Mouse (Mus musculus): ENCODE results near the gene Vps52. TPM values are rescaled to one million over a fixed set of nuclear protein-coding genes. Genes with fewer than 3 reads are reported as not detected.
"Not testable (repeated sequence)": the region's sequence is repeated elsewhere in the genome, so short reads cannot be mapped to it uniquely, and the experiment has no call there.

Gene Vps52
- total and polyA plus RNA-seq, 2 experiments = 10.5 to 40.6 TPM

DNA sequence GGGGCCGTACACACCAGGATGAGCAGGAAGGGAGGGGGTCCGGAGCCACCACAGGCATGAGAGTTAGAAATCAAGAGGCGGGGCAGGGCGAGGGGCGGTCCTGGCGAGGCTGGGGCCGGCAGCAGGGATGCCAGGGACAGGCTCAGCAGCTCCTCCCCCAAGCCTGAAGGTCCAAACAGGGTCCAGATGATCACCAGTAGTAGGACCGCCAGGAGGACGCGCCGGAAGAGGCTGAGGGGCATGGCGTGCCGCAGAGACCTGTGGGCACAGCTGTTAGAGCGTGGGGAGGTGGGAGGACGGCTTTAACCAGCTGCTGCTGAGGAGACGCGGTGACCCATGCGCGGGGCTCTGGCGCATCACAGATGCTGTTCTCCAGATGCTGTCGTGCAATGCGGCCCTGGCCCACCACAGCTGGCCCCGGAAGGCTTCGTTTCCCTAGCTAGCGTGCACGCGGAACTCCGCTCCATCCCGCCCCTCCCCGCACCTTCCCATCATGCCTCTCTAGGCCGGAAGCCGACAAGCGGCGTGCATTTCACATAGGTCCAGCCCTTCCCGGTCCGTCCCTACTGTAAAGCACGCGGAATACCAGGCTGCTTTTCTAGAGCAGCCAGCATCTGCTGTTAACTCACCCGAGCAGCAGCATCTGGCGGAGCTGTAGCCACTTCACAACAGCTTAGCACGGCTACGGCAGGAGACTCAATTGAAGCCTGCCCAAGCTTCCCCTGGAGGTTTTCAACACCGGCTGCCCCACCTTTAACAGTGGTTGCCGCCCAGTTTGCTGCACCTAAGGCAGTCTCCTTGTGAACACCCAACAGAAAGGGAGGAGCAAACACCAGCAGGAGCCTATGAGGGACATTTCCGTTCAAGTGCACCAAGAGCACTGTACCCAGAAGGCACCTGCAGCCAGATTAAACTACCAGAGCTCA is 4.3 kb upstream of the Vps52 start, which contains the start of gene B3galt4:
Gene B3galt4 (minus strand): TSS at position 468 of the 926 bp plus-strand sequence.
- Histone ChIP-seq H3K9ac (ENCODE audit: low read depth, low read length) (peak within 1 kb of the TSS; percentile 64), H3K27ac (replicated peaks; ENCODE audit: insufficient read depth, low read depth, low read length) (0 out of 2 replicates have a peak within 1 kb of the TSS, but pooled peaks have one; percentile 18), H3K79me2 (ENCODE audit: control insufficient read depth, insufficient read depth, low read length) (peaks cover 5% of the 10 kb centered on the region; the same call in 1 of the 2 replicates), H3K4me1 (ENCODE audit: control insufficient read depth, insufficient read depth, low read length) (peaks cover 9% of the 10 kb centered on the region), H3K36me3 (ENCODE audit: control insufficient read depth, insufficient read depth, low read length) (peaks cover 16% of the 10 kb centered on the region), H3K4me3 (ENCODE audit: insufficient read depth, low read depth, low read length) (peak within 1 kb of the TSS; percentile 68), H3K27me3 (ENCODE audit: control insufficient read depth, insufficient read depth, low read length) (no peaks in the 10 kb centered on the region)
- 50% methylated on average over 45 of the region's 45 CpGs for WGBS
- no peak for DNase-seq (ENCODE audit: extremely low read depth, low read depth, low spot score)
- TF ChIP-seq POLR2A (IDR thresholded peaks at IDR 0.05; ENCODE audit: extremely low read depth, insufficient read depth, low read length) (no peak), CTCF (IDR thresholded peaks at IDR 0.05; ENCODE audit: low read depth, low read length) (no peak)

DNA sequence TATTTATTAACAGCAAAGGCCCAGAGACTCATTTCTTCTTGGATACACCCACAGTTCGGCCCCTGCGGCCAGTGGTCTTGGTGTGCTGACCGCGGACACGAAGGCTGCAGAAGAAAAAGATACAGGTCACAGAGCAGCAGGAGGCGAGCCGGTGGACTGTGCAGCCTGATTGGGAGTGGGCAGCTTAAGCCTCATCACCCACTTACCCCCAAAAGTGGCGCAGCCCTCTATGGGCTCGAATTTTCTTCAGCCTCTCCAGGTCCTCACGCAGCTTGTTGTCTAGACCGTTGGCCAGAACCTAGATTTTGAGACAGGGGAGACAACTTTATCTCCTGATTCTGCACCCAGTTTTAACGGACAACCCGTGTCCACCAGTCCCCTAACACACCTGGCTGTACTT is 3.6 kb upstream of the Vps52 start:
- not testable (repeated sequence) for H3K79me2 ChIP-seq (ENCODE audit: control insufficient read depth, insufficient read depth, low read length); H3K27ac ChIP-seq (replicated peaks; ENCODE audit: insufficient read depth, low read depth, low read length); DNase-seq (ENCODE audit: extremely low read depth, low read depth, low spot score); H3K9ac ChIP-seq (ENCODE audit: low read depth, low read length); H3K4me3 ChIP-seq (ENCODE audit: insufficient read depth, low read depth, low read length); H3K27me3 ChIP-seq (ENCODE audit: control insufficient read depth, insufficient read depth, low read length)
- 83% methylated on average over 13 of the region's 13 CpGs for whole genome bisulfite sequencing
- Histone ChIP-seq H3K4me1 (ENCODE audit: control insufficient read depth, insufficient read depth, low read length) (peaks cover 12% of the 10 kb centered on the region), H3K36me3 (ENCODE audit: control insufficient read depth, insufficient read depth, low read length) (peaks cover 16% of the 10 kb centered on the region)

DNA sequence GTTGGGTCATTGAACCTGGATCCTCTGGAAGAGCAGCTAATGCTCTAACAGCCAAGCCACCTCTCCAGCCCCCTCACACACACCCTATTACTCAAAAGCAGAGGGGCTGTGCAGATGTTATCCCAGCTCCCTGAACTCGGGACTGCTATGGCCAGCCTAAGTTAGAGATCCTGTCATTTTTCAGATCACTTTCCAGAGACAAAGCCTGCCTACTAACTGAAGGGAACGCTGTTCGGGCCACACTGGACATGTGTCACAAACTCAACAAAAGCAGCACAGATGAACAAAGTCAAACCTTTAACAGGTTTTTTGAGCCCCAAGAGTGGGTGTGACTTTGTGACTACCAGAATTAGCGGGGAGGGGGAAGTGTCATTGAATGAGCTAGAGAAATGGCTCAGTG is 2.7 kb upstream of the Vps52 start:
- H3K4me1 ChIP-seq (ENCODE audit: control insufficient read depth, insufficient read depth, low read length) = peaks cover 12% of the 10 kb centered on the region
- peaks cover 5% of the 10 kb centered on the region; the same call in 1 of the 2 replicates for H3K79me2 ChIP-seq (ENCODE audit: control insufficient read depth, insufficient read depth, low read length)
- no peak for DNase-seq (ENCODE audit: extremely low read depth, low read depth, low spot score)
- H3K4me3 ChIP-seq (ENCODE audit: insufficient read depth, low read depth, low read length) = no peak overlapping the region
- WGBS = 55% methylated on average over 4 of the region's 4 CpGs
- H3K36me3 ChIP-seq (ENCODE audit: control insufficient read depth, insufficient read depth, low read length) = peaks cover 16% of the 10 kb centered on the region
- H3K9ac ChIP-seq (ENCODE audit: low read depth, low read length) = no peak overlapping the region
- no peaks in the 10 kb centered on the region for H3K27me3 ChIP-seq (ENCODE audit: control insufficient read depth, insufficient read depth, low read length)
- TF ChIP-seq POLR2A (IDR thresholded peaks at IDR 0.05; ENCODE audit: extremely low read depth, insufficient read depth, low read length) (no peak), CTCF (IDR thresholded peaks at IDR 0.05; ENCODE audit: low read depth, low read length) (no peak)
- H3K27ac ChIP-seq (replicated peaks; ENCODE audit: insufficient read depth, low read depth, low read length) = no peak overlapping the region

DNA sequence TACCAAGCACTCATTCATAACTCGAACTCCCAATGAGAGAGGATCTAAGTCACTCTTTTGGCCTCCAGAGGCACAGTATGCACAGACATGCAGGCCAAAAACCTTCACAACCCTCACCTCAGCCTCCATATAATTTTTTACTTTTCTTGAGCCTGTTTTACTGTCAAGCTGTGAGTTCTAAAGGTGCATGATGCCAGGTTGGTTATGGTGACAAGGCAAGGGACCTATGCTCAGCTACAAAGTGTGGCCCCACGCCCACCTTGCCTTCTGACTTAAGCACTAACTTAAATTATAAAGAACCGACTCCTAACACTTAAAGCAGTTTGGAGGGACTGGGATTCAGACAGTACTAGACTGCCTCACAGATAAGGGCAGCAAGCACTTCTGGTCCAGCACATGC is 2.3 kb upstream of the Vps52 start:
- 68% methylated on average over 3 of the region's 3 CpGs for WGBS
- H3K4me3 ChIP-seq (ENCODE audit: insufficient read depth, low read depth, low read length) = no peak overlapping the region
- H3K27ac ChIP-seq (replicated peaks; ENCODE audit: insufficient read depth, low read depth, low read length) = peak overlapping the region; percentile 28; the same call in 1 of the 2 replicates
- peaks cover 12% of the 10 kb centered on the region for H3K4me1 ChIP-seq (ENCODE audit: control insufficient read depth, insufficient read depth, low read length)
- H3K79me2 ChIP-seq (ENCODE audit: control insufficient read depth, insufficient read depth, low read length) = peaks cover 5% of the 10 kb centered on the region; the same call in 1 of the 2 replicates
- H3K9ac ChIP-seq (ENCODE audit: low read depth, low read length) = no peak overlapping the region
- peaks cover 16% of the 10 kb centered on the region for H3K36me3 ChIP-seq (ENCODE audit: control insufficient read depth, insufficient read depth, low read length)
- no peak for TF ChIP-seq POLR2A (IDR thresholded peaks at IDR 0.05; ENCODE audit: extremely low read depth, insufficient read depth, low read length)
- H3K27me3 ChIP-seq (ENCODE audit: control insufficient read depth, insufficient read depth, low read length) = no peaks in the 10 kb centered on the region
- no peak for DNase-seq (ENCODE audit: extremely low read depth, low read depth, low spot score)

DNA sequence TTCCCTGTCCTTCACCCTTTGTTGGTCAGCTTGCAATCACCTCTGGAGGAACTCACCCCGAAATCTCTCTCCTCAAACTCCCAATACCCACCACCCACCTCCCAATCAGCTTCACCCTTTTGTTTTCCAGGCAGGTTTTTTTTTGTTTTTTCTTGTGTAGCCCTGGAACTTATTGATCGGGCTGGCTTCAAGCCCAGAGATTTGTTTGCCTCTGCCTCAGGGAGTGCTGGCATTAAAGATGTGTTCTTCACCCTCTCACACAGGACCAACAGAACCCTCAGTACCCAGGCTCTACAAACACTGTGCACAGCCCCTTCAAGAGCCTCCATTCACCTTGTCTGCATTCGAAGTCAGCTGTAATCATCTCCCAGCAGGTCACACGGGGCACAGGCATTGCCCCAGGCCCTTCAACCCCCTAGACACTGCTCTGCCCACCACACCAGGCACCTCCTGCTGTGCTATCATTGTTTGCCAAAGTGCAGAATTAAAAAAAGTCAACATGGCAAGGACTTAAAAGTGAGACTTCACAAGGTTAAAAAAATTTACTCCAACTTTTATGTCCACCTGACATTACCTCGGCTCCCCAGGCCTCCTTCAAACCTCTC is 1.5 kb upstream of the Vps52 start:
- no peaks in the 10 kb centered on the region for H3K27me3 ChIP-seq (ENCODE audit: control insufficient read depth, insufficient read depth, low read length)
- peaks cover 16% of the 10 kb centered on the region for H3K36me3 ChIP-seq (ENCODE audit: control insufficient read depth, insufficient read depth, low read length)
- TF ChIP-seq POLR2A (IDR thresholded peaks at IDR 0.05; ENCODE audit: extremely low read depth, insufficient read depth, low read length) = no peak
- no peak for TF ChIP-seq CTCF (IDR thresholded peaks at IDR 0.05; ENCODE audit: low read depth, low read length)
- 10% methylated on average over 5 of the region's 5 CpGs for WGBS
- peak overlapping the region; percentile 86 for H3K27ac ChIP-seq (replicated peaks; ENCODE audit: insufficient read depth, low read depth, low read length)
- peak overlapping the region; percentile 92 for H3K4me3 ChIP-seq (ENCODE audit: insufficient read depth, low read depth, low read length)
- H3K79me2 ChIP-seq (ENCODE audit: control insufficient read depth, insufficient read depth, low read length) = peaks cover 5% of the 10 kb centered on the region; the same call in 1 of the 2 replicates
- peak; percentile 97 for DNase-seq (ENCODE audit: extremely low read depth, low read depth, low spot score)
- H3K9ac ChIP-seq (ENCODE audit: low read depth, low read length) = peak overlapping the region; percentile 95
- peaks cover 9% of the 10 kb centered on the region for H3K4me1 ChIP-seq (ENCODE audit: control insufficient read depth, insufficient read depth, low read length)

Data from liver, adult 2 months (tissue).